19 mouse cellular contexts compared by ENCODE assay signal in genomic region chr6:122250033-122250432, GRCm38 (mm10). TPM values are rescaled to one million over a fixed set of nuclear protein-coding genes. Genes with fewer than 3 reads are reported as not detected.
"Had no signal": no experiment of that assay in that cellular context is flagged by ENCODE, and none has a peak within 500 bp of the region (broad histone marks: within the 10 kb centered on the region; RNA-seq: fewer than 3 reads in every experiment).

No protein-coding gene starts in this region.

- H3K9me3 ChIP-seq: neural tube, embryonic 13.5 days; neural tube, embryonic 15.5 days; stomach, embryonic 15.5 days had no signal

- H3K4me2 ChIP-seq: neural tube, embryonic 13.5 days; neural tube, embryonic 15.5 days; stomach, embryonic 15.5 days had no signal

- DNase-seq: retina, postnatal 1 day; right cerebral cortex, adult 18-20 months; right cerebral cortex, postnatal 14 days; right cerebral cortex, postnatal 25 days; right cerebral cortex, postnatal 4 days; spleen, adult 18-20 months; thymus, adult 18-20 months; thymus, adult 2 months; thymus, postnatal 14 days; thymus, postnatal 25 days; thymus, postnatal 36 days; thymus, postnatal 4 days had no signal

- H3K27ac ChIP-seq: neural tube, embryonic 13.5 days; neural tube, embryonic 15.5 days; stomach, embryonic 15.5 days; stomach, postnatal 0 days had no signal

- H3K4me1 ChIP-seq: neural tube, embryonic 13.5 days; neural tube, embryonic 15.5 days; stomach, embryonic 15.5 days had no signal

- H3K9ac ChIP-seq: neural tube, embryonic 13.5 days; neural tube, embryonic 15.5 days; stomach, embryonic 15.5 days had no signal

- H3K36me3 ChIP-seq: neural tube, embryonic 13.5 days; neural tube, embryonic 15.5 days; stomach, embryonic 15.5 days had no signal

- H3K27me3 ChIP-seq: neural tube, embryonic 13.5 days; neural tube, embryonic 15.5 days; stomach, embryonic 15.5 days had no signal

- H3K4me3 ChIP-seq: neural tube, embryonic 13.5 days; neural tube, embryonic 15.5 days; stomach, embryonic 15.5 days had no signal

RNA-seq across cellular contexts. Expression of gene Klrg1, which starts 32.6 kb away (rescaled TPM):
- total RNA-seq: neutrophil, adult 5-6 weeks had no signal
- polyA plus RNA-seq: stomach, embryonic 14.5 days; stomach, embryonic 15.5 days; stomach, embryonic 16.5 days had no signal
